Mouse (Mus musculus): ENCODE data around the gene Homer2.

The Homer2 gene

GRCm38 (mm10) chr7:81707471-81708140 lies at the start of gene Homer2:
Gene Homer2, minus strand, starts transcription at chr7:81707527.
- no peak for DNase-seq (ENCODE audit: low spot score)

- no peak for DNase-seq (ENCODE audit: low spot score)
Observed at GRCm38 (mm10) chr7:81747956-81748355, 40.6 kb upstream of the Homer2 start.

DNA sequence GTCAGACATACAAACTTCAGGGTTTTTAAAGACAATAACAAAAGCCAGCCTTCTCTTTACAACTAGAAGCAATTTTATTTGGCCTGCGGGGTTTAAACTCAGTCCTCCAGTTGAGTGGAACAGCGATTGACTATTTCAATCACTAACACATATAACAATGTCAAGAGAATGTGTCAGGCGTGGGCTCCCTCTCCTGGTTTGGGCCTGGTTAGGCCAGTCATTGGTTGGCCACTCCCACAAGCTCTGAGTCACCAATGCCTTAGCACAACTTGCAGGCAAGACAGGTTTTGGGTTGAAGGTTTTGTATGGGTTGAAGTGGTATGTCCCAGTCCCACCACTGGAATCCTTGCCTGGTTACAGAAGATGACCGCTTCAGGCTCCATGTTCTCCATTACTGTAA lies 36.8 kb upstream of the Homer2 start:
- DNase-seq (ENCODE audit: low spot score): no peak

GRCm38 (mm10) chr7:81740010-81740409 lies 32.7 kb upstream of the Homer2 start:
- no peak for DNase-seq (ENCODE audit: low spot score)

DNA sequence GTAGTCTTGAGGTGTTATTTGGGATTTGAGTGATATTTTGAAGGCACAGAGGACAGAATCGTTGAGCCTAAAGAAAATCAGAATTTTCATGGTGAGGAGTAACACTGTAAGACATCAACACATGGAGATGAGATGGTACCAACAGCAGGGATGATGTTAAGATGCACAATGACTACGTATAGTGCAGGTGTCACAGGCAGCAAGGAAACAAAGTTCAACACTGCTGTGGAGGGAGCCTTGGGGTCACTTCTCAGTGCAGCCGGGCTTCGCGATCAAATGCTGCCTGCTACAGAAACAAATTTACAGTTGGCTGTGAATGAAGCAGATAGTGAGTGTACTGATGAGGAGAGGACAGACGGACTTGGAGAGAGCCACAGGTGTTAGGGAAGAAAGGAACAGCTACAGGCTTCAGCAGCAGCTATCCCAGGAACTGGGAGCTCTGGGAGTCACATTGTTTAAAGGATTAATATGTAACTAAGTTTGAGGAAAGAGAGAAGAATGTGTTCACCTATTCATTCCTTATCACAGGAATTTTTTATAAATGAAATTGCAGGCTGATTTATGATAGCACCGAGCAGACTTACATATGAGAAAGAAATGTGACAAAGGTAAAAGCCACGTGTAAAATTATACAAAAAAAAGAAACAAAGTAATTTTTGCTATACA lies 31.5 kb upstream of the Homer2 start:
- no peak for DNase-seq (ENCODE audit: low spot score)

GRCm38 (mm10) chr7:81735300-81736048 lies 28.1 kb upstream of the Homer2 start:
- no peak for DNase-seq (ENCODE audit: low spot score)

DNA sequence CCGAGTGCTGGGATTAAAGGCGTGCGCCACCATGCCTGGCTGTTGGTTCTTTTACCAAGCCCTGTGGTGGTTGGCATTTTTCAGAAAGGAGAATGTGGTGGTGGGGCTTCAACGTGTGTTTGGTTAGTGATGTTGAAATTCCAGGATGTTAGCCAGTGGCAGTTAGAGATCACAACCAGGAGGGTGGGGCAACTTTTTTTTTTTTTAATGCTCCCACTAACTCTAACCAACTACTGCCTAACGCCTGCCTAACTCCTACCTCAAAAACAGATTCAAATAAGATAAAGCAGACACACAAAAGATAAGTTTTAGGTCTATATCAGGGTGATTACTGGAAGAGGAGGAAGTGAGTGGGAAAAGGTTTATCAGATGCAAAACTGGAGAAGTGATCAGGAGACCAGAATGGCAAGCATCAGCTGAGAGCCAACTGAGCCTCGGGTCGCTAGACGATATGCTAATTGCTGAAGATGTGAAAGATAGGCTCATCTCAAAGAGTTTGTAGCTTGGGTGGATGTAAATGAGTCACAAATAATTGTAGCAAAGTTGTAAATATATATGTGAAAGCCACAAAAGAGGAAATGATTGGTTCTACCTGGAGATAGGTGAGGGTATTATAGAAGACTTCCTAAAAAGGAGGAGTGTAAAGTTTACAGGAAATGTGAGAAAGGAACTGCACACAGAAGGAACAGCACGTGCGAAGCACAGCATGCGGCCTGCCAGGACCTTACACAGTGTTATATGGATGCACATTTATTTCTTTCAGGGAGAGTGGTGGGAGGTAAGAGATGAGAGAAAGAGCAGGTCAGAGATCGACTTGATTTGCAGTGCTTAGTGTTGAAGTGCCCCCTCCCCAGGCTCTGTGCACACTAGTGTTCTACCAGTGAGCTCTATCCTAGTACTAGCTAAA lies 25.1 kb upstream of the Homer2 start:
- DNase-seq (ENCODE audit: low spot score): no peak

DNA sequence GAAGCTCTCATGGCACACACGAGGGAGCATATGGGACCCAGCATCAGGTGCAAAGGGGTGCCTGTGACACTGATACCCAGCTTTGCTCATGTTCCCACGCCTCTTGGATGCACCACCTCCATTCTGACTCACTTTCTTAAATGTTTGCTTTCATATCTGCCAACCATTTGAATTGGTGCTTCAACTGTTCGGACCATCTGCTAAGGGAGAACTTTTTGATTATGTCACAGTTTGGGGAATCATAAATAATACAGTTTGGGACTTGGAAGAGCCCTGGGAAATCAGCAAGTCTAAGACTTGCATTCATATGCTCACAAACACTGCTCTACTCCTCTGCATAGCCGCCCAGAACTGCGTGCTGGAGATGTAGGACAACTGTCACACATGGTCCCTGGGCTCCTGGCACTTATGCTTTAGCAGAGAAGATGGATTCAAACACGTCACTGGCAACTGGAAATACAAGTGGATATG lies 23.9 kb upstream of the Homer2 start:
- DNase-seq (ENCODE audit: low spot score): no peak

DNA sequence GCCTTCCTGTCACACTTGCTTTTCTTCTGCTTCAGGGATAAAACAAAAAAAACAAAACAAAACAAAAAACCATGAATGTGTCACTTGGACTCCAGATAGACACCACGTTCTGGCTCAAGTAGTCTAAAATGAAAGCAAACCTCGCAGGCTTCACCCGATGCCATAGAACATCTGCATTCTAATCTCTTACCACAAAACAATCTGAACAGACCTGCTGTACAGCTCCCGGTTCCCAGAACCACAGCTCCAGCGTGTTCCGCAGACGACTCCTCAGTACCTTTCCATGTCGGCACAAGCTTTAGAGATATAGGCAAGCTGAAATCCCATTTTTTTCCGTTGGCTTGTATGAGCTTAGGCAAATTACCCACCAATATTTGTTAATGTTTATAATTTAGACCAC lies 22.5 kb upstream of the Homer2 start:
- DNase-seq (ENCODE audit: low spot score): no peak

GRCm38 (mm10) chr7:81727716-81728115 lies 20.4 kb upstream of the Homer2 start:
- no peak for DNase-seq (ENCODE audit: low spot score)

GRCm38 (mm10) chr7:81726728-81727005 lies 19.3 kb upstream of the Homer2 start:
- no peak for DNase-seq (ENCODE audit: low spot score)

DNA sequence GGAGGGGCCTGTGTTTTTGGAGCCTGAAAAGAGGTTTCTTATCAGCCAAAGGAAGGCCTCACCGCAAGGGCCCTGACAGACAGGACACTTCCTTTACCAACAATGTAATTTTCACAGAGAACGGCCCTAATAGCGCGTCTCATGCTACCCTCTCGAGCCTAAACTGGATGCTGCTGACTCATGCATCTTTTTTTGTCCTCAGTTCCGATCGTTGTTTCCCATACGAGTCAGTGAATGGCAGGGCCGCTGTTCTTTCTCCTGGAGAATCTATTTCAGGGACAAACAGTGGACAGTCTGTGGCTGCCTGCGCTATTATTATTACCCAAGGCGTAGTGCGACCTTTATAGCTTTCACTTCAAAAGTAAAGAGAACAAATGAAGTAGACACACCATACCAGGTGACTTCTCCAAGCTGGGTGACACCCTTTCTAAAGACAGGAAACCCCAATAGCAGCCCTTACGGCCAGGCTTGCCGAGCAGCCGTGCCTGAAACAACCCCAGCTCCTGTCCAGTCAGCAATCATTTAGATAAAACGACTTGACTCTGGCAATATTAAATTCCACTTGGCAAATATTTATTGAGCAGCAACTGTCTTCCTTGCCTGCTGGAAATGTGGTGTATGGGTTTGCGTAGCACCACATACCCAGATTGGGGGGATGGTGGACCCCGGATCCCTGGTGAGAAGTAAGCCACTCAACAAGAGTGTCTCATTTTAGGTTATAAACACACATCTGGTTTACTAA lies 18.8 kb upstream of the Homer2 start:
- no peak for DNase-seq (ENCODE audit: low spot score)

DNA sequence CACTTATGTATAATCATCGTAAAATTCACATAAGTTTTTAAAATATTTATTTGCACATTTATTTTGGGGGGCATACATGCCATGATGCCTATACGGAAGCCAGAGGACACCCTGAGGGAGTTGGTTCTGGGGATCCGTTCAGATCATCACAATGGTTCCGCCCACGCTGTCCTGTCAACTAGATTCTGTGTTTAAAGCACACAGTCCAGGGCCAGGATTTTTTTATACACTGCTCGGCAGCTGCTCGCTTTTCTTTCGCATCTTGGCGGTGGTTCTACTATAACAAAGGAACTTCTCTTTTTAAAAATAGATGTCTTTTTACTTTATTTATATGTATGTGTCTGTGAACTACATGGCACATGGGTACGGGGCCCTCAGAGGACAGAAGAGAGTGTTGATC lies 16.5 kb upstream of the Homer2 start:
- no peak for DNase-seq (ENCODE audit: low spot score)

DNA sequence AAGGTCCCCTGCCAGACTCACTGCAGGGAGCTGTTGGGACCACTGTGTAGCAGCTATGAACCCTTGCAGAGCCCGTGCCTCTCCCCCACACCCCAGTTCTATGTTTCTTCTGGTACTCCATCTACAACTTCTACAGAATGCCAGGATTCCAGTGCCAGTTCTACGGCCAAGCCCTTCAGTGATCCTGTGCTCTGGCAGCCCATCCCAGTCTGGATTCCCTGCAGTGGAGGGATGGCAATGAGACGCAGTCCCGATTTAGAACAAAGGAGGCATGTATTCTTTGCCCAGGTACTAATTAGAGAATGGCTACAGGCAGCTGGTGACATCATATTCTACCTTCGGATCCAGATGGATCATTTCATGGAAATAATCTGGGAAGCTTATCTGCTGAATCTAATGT lies 13.9 kb upstream of the Homer2 start:
- DNase-seq (ENCODE audit: low spot score): no peak

- no peak for DNase-seq (ENCODE audit: low spot score)
Observed at GRCm38 (mm10) chr7:81719216-81719661, 11.9 kb upstream of the Homer2 start.

DNA sequence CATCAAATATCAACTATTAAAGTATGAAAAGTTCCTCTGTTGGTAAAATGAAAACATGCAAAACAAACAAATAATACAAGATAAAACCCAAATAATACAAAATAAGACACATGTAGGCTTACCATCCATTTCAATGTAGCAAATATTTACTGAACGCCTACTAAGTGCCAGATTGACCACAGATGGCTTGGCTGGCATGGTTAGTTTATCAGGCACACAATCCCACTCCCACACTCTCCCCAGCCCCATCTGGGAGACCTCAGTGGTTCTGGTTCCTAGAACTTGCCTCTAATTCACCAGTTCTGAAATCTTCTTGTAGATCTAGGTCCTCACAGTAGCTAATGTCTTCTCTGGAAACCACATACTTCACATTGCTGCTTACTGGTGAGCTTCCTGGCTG lies 11.3 kb upstream of the Homer2 start:
- no peak for DNase-seq (ENCODE audit: low spot score)

DNA sequence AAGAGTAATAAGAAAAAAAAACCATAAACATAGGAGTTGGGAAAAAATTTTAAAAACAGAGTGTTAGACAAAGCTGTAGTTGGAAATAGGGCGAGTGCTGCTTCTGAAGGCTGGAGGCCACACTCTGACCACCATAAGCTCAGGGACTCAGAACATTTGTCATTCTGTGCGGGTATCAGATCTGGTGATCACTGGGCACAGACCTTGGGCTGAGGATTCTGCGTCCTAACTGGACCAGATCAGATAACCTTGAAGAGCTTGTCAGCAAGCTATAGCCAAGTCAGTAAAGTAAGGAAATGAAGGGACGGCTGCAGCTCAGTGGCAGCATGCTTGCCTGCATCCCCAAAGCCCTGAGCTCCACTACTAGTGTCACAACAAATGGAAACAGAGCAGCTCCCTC lies 2.8 kb upstream of the Homer2 start:
- no peak for DNase-seq (ENCODE audit: low spot score)

DNA sequence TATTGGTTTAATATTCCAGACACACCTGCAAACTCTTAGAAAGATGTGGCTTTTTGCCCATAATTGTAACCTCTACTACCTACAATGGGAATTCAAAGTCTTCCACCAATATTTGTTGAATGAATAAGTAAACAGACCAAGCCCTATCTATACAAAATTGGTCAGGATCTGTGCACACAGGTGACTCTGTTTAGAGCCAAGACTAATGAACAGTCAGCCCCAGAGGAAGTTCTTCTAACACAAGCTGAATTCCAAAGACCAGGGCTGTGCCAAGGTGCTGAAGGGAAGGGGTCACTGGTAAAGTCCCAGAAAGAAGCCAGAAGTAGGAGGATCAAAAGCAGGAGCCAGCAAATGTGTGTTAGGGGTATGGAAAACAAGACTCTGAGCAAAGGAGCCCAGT lies 838 bp upstream of the Homer2 start:
- DNase-seq (ENCODE audit: low spot score): no peak

- no peak for DNase-seq (ENCODE audit: low spot score)
Observed at GRCm38 (mm10) chr7:81706416-81707391, 623 bp downstream of the Homer2 start.

DNA sequence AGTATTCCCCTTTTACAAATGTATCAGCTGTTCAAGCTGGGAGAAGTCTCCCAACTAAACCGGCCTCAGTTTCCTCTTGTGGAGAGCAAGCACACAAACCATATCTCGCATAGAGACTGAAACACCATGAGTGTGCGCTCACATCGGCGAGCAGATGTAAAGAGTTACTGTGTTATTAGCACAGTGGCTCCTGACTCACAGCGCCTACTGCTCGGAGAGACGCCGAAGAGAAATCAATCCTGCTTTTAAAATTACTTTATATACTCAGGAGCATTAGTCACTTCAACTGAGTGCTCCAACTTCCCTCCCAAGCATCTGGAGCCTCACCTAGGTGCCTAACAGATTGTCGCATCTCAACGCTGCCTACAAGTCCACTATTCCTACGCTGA lies 1.3 kb downstream of the Homer2 start:
- DNase-seq (ENCODE audit: low spot score): no peak

All from urinary bladder, postnatal 10 days (tissue).